Mouse (Mus musculus): ENCODE results near the gene Taf8. TPM values are rescaled to one million over a fixed set of nuclear protein-coding genes. Genes with fewer than 3 reads are reported as not detected.
A peak's percentile ranks its signal among the peaks of the same experiment; 100 is the strongest.

Gene Taf8
- polyA plus RNA-seq (2014; fragmentation: Nextera tagmentation; extraction: Ambion mirVana), result 16.2 and 16.8 TPM in 2 replicates

DNA sequence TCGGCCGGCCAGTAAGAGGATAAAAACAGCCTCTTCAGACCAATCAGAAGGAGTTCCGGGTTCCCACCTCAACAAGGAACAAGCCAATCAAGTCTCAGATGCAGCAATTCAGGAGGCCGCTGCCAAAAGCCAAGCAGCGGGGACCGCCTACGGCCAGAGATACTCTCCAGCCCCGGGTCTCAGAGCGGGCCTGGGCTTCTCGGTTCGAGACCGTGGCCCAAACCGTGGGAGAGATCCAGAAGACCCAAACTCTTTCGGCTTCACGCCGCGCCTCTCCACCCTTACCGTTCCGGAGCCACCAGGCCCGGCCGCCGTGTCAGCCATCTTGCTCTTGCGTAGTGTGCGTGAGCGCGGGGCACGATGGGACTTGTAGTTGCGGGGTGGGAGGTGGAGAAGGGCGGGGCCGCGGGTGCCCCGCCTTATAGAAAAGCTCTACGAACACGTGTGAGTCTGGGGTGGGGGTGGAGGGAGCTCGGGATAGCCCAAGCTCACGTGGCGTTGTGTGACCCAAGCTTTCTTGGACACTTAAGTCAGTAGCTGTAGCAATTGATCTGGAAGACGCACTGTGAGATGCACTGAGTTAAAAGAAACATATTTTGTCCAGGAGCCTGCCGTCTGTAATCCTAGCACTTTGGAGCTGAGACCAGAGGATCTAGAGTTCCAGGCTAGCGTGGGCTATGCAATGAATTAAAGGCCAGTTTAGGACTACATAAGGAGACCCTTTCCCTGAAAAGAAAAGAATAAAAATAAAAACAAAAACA lies at the start of gene Taf8:
Gene Taf8 (minus strand): TSS at position 347 of the 761 bp plus-strand sequence.
- Histone ChIP-seq H3K4me3 (ENCODE audit: control insufficient read depth in 1 of 2, insufficient read depth in 1 of 2, low read depth in 1 of 2, low read length in 2 of 2) (peak within 1 kb of the TSS; percentile 73 to 85), H3K36me3 (ENCODE audit: control insufficient read depth, insufficient read depth, low read length) (peaks cover 37% of the 10 kb centered on the region), H3K27ac (replicated peaks in 1 of 2; ENCODE audit: control insufficient read depth in 1 of 2, insufficient read depth in 1 of 2, low read depth in 2 of 2, low read length in 2 of 2) (peak within 1 kb of the TSS; percentile 68 to 82), H3K4me1 (ENCODE audit: control insufficient read depth in 2 of 2, insufficient read depth in 2 of 2, low read length in 2 of 2) (peaks cover 17 to 19% of the 10 kb centered on the region in 2 experiments), H3K4me2 (ENCODE audit: low read length) (peak within 1 kb of the TSS; percentile 93), H3K27me3 (ENCODE audit: control insufficient read depth, insufficient read depth, low read length) (no peaks in the 10 kb centered on the region), H3K9ac (ENCODE audit: low read length) (peak within 1 kb of the TSS; percentile 89), H3K9me3 (ENCODE audit: control insufficient read depth, low read length) (no peaks in the 10 kb centered on the region)
- peak; percentile 89 for ATAC-seq (ENCODE audit: insufficient number of reproducible peaks, insufficient read depth, low FRiP score, low read depth)
- WGBS, result 3% methylated on average over 40 of the region's 40 CpGs

DNA sequence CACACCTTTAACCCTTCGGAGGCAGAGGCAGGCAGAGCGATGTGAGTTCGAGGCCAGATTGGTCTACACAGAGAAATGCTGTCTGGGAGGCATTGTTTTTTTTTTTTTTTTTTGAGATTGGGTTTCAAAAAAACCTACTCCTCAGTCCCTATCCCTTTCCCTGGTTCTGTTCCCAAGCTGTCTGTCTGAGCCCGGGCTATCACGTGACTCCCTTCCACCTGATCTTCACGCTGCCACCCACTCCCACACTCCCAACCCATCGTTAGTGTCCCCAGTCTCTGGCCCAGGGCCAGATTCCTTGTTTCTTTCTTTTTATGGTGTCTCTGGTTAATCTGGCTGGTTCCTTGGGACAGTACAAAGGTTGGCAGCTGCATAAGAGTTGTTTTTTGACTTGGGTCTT lies 49.0 kb upstream of the Taf8 start:
- no peaks in the 10 kb centered on the region for H3K4me1 ChIP-seq (ENCODE audit: control insufficient read depth in 2 of 2, insufficient read depth in 2 of 2, low read length in 2 of 2)
- H3K27me3 ChIP-seq (ENCODE audit: control insufficient read depth, insufficient read depth, low read length), result no peaks in the 10 kb centered on the region
- ATAC-seq (ENCODE audit: insufficient number of reproducible peaks, insufficient read depth, low FRiP score, low read depth), result no peak
- no peaks in the 10 kb centered on the region for H3K36me3 ChIP-seq (ENCODE audit: control insufficient read depth, insufficient read depth, low read length)
- no peak overlapping the region for H3K27ac ChIP-seq (replicated peaks in 1 of 2; ENCODE audit: control insufficient read depth in 1 of 2, insufficient read depth in 1 of 2, low read depth in 2 of 2, low read length in 2 of 2)
- 70% methylated on average over 7 of the region's 7 CpGs for WGBS
- no peaks in the 10 kb centered on the region for H3K9me3 ChIP-seq (ENCODE audit: control insufficient read depth, low read length)
- no peak overlapping the region for H3K4me2 ChIP-seq (ENCODE audit: low read length)
- no peak overlapping the region for H3K4me3 ChIP-seq (ENCODE audit: control insufficient read depth in 1 of 2, insufficient read depth in 1 of 2, low read depth in 1 of 2, low read length in 2 of 2)
- H3K9ac ChIP-seq (ENCODE audit: low read length), result no peak overlapping the region

DNA sequence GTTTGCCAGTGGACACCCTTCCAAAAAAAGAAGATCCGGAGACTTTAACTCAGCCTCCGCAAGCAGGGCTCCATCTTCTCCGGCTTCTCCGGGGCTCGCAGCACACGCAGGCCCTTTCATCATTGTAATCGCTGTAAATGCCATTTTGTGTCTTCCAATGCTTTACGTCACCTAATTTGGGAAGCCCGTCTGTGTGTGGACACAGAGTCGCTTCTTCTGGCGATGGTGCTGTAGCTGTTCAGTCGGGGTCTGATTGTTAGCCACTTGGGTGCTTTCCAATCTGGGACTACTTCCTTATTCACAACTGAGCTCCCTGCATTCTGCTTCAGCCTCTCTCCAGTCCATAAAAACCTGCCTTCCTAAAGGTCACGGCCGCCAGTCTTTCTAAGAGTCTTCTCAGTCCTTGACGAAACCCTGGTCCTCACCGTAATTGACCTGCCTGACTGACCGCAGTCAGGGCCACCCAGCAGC lies 43.8 kb upstream of the Taf8 start:
- Histone ChIP-seq H3K9ac (ENCODE audit: low read length) (no peak overlapping the region), H3K9me3 (ENCODE audit: control insufficient read depth, low read length) (no peaks in the 10 kb centered on the region), H3K4me2 (ENCODE audit: low read length) (no peak overlapping the region), H3K27me3 (ENCODE audit: control insufficient read depth, insufficient read depth, low read length) (no peaks in the 10 kb centered on the region), H3K27ac (replicated peaks in 1 of 2; ENCODE audit: control insufficient read depth in 1 of 2, insufficient read depth in 1 of 2, low read depth in 2 of 2, low read length in 2 of 2) (no peak overlapping the region), H3K36me3 (ENCODE audit: control insufficient read depth, insufficient read depth, low read length) (no peaks in the 10 kb centered on the region), H3K4me3 (ENCODE audit: control insufficient read depth in 1 of 2, insufficient read depth in 1 of 2, low read depth in 1 of 2, low read length in 2 of 2) (no peak overlapping the region), H3K4me1 (ENCODE audit: control insufficient read depth in 2 of 2, insufficient read depth in 2 of 2, low read length in 2 of 2) (peaks cover 0 to 2% of the 10 kb centered on the region in 2 experiments; a peak in 1 of 4 replicates)
- WGBS, result 81% methylated on average over 17 of the region's 17 CpGs
- no peak for ATAC-seq (ENCODE audit: insufficient number of reproducible peaks, insufficient read depth, low FRiP score, low read depth)

DNA sequence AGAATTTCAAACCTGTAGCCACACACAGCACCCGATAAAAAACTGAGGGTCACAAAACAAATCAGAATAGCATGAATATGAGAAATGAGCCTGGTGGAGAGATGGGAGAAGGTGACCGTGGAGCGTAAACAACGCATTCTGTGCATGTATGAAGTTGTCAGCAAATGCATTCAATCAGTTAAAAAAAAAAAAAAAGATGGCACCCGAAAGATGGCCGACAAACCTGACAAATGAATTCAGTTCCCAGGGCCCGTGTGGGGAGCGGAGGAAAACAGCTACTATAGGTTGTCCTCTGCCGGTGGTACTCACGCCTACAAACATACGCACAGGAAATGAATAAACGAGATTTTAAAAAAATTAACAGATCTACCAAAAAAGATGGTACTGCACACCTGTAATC lies 43.1 kb upstream of the Taf8 start:
- H3K4me2 ChIP-seq (ENCODE audit: low read length), result no peak overlapping the region
- no peak for ATAC-seq (ENCODE audit: insufficient number of reproducible peaks, insufficient read depth, low FRiP score, low read depth)
- H3K4me3 ChIP-seq (ENCODE audit: control insufficient read depth in 1 of 2, insufficient read depth in 1 of 2, low read depth in 1 of 2, low read length in 2 of 2), result no peak overlapping the region
- H3K27ac ChIP-seq (replicated peaks in 1 of 2; ENCODE audit: control insufficient read depth in 1 of 2, insufficient read depth in 1 of 2, low read depth in 2 of 2, low read length in 2 of 2), result no peak overlapping the region
- H3K4me1 ChIP-seq (ENCODE audit: control insufficient read depth in 2 of 2, insufficient read depth in 2 of 2, low read length in 2 of 2), result peaks cover 0 to 2% of the 10 kb centered on the region in 2 experiments; a peak in 1 of 4 replicates
- H3K36me3 ChIP-seq (ENCODE audit: control insufficient read depth, insufficient read depth, low read length), result no peaks in the 10 kb centered on the region
- WGBS, result 91% methylated on average over 12 of the region's 12 CpGs
- no peak overlapping the region for H3K9ac ChIP-seq (ENCODE audit: low read length)
- H3K27me3 ChIP-seq (ENCODE audit: control insufficient read depth, insufficient read depth, low read length), result no peaks in the 10 kb centered on the region
- no peaks in the 10 kb centered on the region for H3K9me3 ChIP-seq (ENCODE audit: control insufficient read depth, low read length)

DNA sequence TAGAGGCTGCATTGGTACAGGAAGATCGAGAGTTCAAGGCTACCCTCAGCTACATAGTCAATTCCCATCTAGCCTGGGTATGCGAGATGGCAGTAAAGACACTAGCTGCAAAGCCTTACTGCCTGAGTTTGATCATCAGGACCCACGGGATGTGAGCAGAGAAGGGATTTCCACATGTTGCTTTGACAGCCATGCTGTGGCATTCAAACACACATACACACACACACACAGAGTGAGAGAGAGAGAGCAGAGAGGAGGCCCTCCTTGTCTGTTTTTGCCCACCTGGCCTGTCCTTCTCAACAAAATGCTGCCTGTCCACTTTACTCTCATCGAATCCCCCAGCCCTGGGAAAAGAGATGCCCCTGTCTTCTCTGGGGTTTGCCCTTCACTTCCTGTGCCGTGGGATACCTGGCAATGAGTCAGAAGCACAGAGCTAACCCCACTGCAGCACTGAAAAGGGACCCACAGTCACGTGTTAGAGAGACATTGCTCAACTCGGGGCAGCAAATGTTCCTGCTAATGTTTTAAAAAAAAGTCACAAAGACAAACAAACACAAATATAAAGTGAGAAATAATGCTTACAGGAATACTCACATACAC lies 41.1 kb upstream of the Taf8 start:
- Histone ChIP-seq H3K27ac (replicated peaks in 1 of 2; ENCODE audit: control insufficient read depth in 1 of 2, insufficient read depth in 1 of 2, low read depth in 2 of 2, low read length in 2 of 2) (no peak overlapping the region), H3K9ac (ENCODE audit: low read length) (no peak overlapping the region), H3K36me3 (ENCODE audit: control insufficient read depth, insufficient read depth, low read length) (no peaks in the 10 kb centered on the region), H3K9me3 (ENCODE audit: control insufficient read depth, low read length) (no peaks in the 10 kb centered on the region), H3K27me3 (ENCODE audit: control insufficient read depth, insufficient read depth, low read length) (no peaks in the 10 kb centered on the region), H3K4me1 (ENCODE audit: control insufficient read depth in 2 of 2, insufficient read depth in 2 of 2, low read length in 2 of 2) (peaks cover 0 to 2% of the 10 kb centered on the region in 2 experiments; a peak in 1 of 4 replicates), H3K4me3 (ENCODE audit: control insufficient read depth in 1 of 2, insufficient read depth in 1 of 2, low read depth in 1 of 2, low read length in 2 of 2) (no peak overlapping the region), H3K4me2 (ENCODE audit: low read length) (no peak overlapping the region)
- ATAC-seq (ENCODE audit: insufficient number of reproducible peaks, insufficient read depth, low FRiP score, low read depth), result no peak
- 74% methylated on average over 7 of the region's 7 CpGs for WGBS

DNA sequence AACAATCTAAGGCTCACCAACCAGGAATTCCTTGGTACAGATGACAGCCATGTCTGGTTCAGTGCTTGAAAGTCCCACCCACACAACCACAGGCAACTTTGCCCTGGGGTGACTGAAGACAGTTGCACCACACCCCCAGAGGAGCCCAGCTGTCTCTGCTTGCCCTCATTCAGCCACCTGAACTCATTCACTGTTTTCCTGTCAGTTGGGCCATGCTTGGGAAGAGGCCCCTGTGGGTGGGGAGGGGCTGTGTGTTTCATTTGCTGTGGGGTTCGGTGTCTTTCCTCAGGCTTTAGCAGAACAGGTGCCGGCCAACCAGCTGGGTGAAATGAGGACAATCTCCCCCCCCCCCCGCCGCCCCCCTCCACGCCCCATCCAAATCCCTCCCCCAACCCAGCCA lies 40.0 kb upstream of the Taf8 start:
- Histone ChIP-seq H3K36me3 (ENCODE audit: control insufficient read depth, insufficient read depth, low read length) (no peaks in the 10 kb centered on the region), H3K27ac (replicated peaks in 1 of 2; ENCODE audit: control insufficient read depth in 1 of 2, insufficient read depth in 1 of 2, low read depth in 2 of 2, low read length in 2 of 2) (no peak overlapping the region), H3K9ac (ENCODE audit: low read length) (no peak overlapping the region), H3K9me3 (ENCODE audit: control insufficient read depth, low read length) (no peaks in the 10 kb centered on the region), H3K4me3 (ENCODE audit: control insufficient read depth in 1 of 2, insufficient read depth in 1 of 2, low read depth in 1 of 2, low read length in 2 of 2) (no peak overlapping the region), H3K27me3 (ENCODE audit: control insufficient read depth, insufficient read depth, low read length) (no peaks in the 10 kb centered on the region), H3K4me1 (ENCODE audit: control insufficient read depth in 2 of 2, insufficient read depth in 2 of 2, low read length in 2 of 2) (peaks cover 0 to 2% of the 10 kb centered on the region in 2 experiments; a peak in 1 of 4 replicates), H3K4me2 (ENCODE audit: low read length) (no peak overlapping the region)
- ATAC-seq (ENCODE audit: insufficient number of reproducible peaks, insufficient read depth, low FRiP score, low read depth), result no peak; the same call in 1 of the 2 replicates
- 70% methylated on average over 5 of the region's 5 CpGs for WGBS

DNA sequence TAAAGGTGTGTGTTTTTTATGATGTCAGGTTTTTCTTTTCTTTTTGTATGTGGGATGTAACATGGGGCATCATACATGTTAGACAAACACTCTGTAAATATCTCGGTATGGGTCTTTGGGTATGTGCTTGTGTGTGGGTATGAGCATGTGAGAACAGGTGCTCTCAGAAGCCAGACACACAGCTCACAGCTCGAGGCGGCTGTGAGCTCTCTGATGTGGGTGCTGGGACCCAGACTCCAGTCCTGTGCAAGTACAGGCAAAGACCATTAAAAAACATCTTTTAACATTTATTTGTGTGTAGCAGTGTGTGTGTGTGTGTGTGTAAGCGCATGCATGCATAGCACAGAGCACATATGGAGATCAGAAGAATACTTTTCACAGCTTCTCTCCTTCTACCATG lies 37.0 kb upstream of the Taf8 start:
- H3K27me3 ChIP-seq (ENCODE audit: control insufficient read depth, insufficient read depth, low read length), result no peaks in the 10 kb centered on the region
- no peak overlapping the region for H3K9ac ChIP-seq (ENCODE audit: low read length)
- H3K4me2 ChIP-seq (ENCODE audit: low read length), result no peak overlapping the region
- 87% methylated on average over 4 of the region's 4 CpGs for WGBS
- H3K4me1 ChIP-seq (ENCODE audit: control insufficient read depth in 2 of 2, insufficient read depth in 2 of 2, low read length in 2 of 2), result peaks cover 0 to 4% of the 10 kb centered on the region in 2 experiments; a peak in 1 of 4 replicates
- H3K27ac ChIP-seq (replicated peaks in 1 of 2; ENCODE audit: control insufficient read depth in 1 of 2, insufficient read depth in 1 of 2, low read depth in 2 of 2, low read length in 2 of 2), result no peak overlapping the region
- H3K9me3 ChIP-seq (ENCODE audit: control insufficient read depth, low read length), result no peaks in the 10 kb centered on the region
- ATAC-seq (ENCODE audit: insufficient number of reproducible peaks, insufficient read depth, low FRiP score, low read depth), result no peak
- H3K4me3 ChIP-seq (ENCODE audit: control insufficient read depth in 1 of 2, insufficient read depth in 1 of 2, low read depth in 1 of 2, low read length in 2 of 2), result no peak overlapping the region
- H3K36me3 ChIP-seq (ENCODE audit: control insufficient read depth, insufficient read depth, low read length), result no peaks in the 10 kb centered on the region
